Mouse (Mus musculus) lung, adult 2 months (tissue): ENCODE data around the gene Prelid3b. TPM values are rescaled to one million over a fixed set of nuclear protein-coding genes. Genes with fewer than 3 reads are reported as not detected.

ENCODE experiments used
- DNase-seq: peaks from one replicate; pipeline ENCODE4 v3.0.0; 2022
- H3K4me1 ChIP-seq: fragments of 200-500 bp; 2 replicates; pipeline ENCODE4 v1.6.1; 2011; ENCODE audit warnings: low read length; ENCODE audit not compliant: control insufficient read depth, insufficient read depth
- H3K4me3 ChIP-seq: fragments of 200-500 bp; replicated peaks from 2 replicates; pipeline ENCODE3; 2011; ENCODE audit warnings: low read depth, mild to moderate bottlenecking, control low read depth, low read length; ENCODE audit errors: extremely low read depth
- CTCF ChIP-seq: fragments of 200-500 bp; IDR thresholded peaks from 2 replicates; pipeline ENCODE4 v1.5.1; 2011; ENCODE audit warnings: mild to moderate bottlenecking, low read length, control low read depth; ENCODE audit not compliant: insufficient read depth
- POLR2A ChIP-seq: fragments of 200-500 bp; IDR thresholded peaks from 2 replicates; pipeline ENCODE4 v1.6.1; 2011; ENCODE audit warnings: low read depth, mild to moderate bottlenecking, control low read depth, low read length, borderline replicate concordance; ENCODE audit errors: extremely low read depth
- WGBS: fragments of 180-500 bp; shearing (Covaris S2); methylation state at CpG from one replicate; pipeline ENCODE4 v1.1.7; 2018; 5-methylcytosine and 5-hydroxymethylcytosine counted together
- polyA plus RNA-seq: library from polyadenylated mRNA; depleted of rRNA; stranded (reverse); fragments of >200 nt; gene quantifications from 2 replicates; pipeline ENCODE4 v1.2.3, GENCODE M21; 2012

Prelid3b gene
- polyA plus RNA-seq, 1 experiment, result 29.7 TPM

DNA sequence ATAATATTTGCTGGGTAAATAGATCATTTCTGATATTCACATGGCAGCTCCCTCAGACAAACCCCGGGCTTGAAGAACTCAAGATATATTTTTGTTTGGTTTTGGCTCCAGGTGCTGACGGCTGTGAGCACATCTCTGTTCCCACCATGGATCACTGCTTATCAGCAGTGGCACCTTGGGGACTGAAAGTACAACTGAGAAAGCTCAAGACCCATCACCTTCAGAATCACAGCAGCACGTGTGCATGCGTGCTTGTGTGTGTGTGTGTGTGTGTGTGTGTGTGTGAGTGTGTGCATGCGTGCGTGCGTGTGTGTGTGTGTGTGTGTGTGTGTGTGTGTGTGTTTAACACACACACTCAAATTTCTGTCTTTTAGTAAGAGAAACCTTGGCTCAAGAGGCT, 28.5 kb downstream of the Prelid3b start:
- TF ChIP-seq CTCF (no peak), POLR2A (no peak)
- H3K4me1 ChIP-seq, result peaks cover 2% of the 10 kb centered on the region; the same call in 1 of the 2 replicates
- no peak overlapping the region for H3K4me3 ChIP-seq
- DNase-seq, result no peak
- 79% methylated on average over 7 of the region's 7 CpGs for WGBS

DNA sequence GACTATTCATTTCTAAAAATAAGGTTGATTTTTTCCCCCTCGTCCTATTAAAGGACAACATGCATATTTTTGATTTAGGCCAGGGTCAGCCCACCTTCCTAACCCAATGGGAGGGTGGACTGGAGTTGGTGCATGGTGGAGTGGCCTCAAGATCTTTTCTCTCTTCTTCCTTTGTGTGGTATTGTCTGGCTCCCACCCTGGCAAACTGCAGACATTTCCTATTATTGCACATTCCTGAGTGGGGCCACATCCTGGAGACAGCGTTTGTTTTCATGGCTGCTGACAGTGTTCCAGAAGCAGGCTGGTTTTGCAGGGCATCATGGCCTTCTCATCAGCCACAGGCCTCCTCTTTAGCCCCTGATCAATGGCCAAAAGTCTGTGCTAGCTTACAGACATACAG, 29.8 kb downstream of the Prelid3b start:
- 26% methylated on average over 2 of the region's 2 CpGs for WGBS
- Histone ChIP-seq H3K4me3 (no peak overlapping the region), H3K4me1 (peaks cover 5% of the 10 kb centered on the region)
- no peak for TF ChIP-seq POLR2A
- TF ChIP-seq CTCF, result no peak
- DNase-seq, result no peak

DNA sequence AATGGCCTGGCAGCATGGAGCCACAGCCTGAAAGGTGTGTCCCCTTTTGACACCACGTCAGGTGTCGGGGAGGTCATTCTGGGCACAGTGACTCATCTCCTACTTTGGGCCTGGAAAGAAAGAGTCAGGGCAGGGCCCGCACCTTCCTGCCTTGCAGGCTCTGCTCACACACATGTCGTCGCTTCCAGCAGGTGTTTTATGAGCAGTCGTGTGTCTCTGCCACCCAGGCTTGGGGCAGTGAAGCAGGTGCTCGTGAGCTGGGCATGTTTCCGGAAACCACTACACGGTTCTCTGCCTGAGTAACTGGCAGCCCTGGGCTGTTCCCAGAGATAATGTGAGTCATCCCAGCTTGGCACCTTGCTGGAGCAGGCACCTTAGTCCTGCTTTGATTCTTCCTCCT, 30.4 kb downstream of the Prelid3b start:
- peaks cover 7% of the 10 kb centered on the region for H3K4me1 ChIP-seq
- no peak for DNase-seq
- WGBS, result 63% methylated on average over 9 of the region's 9 CpGs
- no peak overlapping the region for H3K4me3 ChIP-seq
- TF ChIP-seq CTCF (no peak), POLR2A (no peak)

DNA sequence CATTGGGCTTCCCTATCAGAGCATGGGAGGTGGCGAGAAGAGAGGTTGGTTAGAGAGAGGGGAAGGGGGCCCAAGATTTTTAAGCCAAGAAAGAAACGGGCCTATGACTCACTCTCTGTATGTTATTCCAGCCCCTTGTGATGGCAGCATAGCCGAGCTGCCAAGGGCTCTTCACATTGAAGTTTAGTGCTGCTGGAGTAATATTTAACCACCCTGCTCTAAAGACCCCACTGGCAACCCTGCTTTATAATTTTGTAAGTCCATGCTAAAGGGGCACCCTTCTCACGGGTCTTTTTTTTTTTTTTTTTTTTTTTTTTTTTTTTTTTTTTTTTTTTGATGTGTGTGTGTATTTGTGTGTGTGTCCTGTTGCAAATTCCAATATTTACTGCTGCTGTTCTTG, 31.0 kb downstream of the Prelid3b start:
- TF ChIP-seq CTCF (no peak), POLR2A (no peak)
- Histone ChIP-seq H3K4me3 (no peak overlapping the region), H3K4me1 (peaks cover 7% of the 10 kb centered on the region)
- WGBS, result 56% methylated on average over 4 of the region's 4 CpGs
- no peak for DNase-seq

DNA sequence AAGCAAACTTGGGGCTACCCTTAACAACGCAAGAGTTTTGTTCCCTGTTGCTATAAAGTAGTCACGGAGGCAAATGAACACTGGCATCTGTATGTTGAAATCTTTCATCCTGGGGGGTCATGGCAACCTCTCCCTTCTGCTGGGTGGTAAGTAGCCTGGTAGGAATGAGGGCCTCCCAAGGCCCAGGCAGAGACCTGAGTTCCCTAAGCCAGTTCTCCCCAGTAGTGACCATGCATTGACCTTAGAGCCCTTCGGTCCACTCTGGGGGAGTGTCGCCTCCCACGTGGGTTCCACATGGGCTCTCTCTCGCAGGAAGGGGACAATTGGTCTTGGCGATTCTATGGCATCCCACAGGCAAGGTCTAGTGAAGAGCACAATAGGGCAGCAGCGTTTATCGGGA, 32.9 kb downstream of the Prelid3b start:
- peaks cover 7% of the 10 kb centered on the region for H3K4me1 ChIP-seq
- no peak for DNase-seq
- TF ChIP-seq CTCF, result no peak
- no peak for TF ChIP-seq POLR2A
- H3K4me3 ChIP-seq, result no peak overlapping the region
- 88% methylated on average over 9 of the region's 9 CpGs for WGBS

DNA sequence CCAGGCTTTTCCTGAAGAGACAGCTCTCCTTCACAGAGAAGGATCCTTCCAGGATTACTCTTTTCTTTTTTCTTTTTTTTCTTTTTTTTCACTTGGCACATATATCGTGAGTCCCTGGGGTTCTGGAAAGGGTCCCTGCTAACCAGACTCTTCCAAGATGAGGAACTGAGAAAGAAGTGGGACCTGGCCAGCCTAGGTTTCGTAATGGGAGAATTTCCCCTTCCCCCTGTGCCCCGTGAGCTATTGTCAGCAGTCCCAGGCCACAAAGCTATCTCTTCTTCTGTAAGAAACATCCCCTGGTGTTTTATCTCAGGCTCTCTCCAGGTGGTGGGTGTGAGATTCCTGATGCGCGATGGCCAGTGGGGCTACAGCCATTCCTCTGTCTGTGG, 33.4 kb downstream of the Prelid3b start:
- TF ChIP-seq CTCF (no peak), POLR2A (no peak)
- WGBS, result 67% methylated on average over 5 of the region's 5 CpGs
- H3K4me1 ChIP-seq, result peaks cover 7% of the 10 kb centered on the region
- DNase-seq, result no peak
- no peak overlapping the region for H3K4me3 ChIP-seq

DNA sequence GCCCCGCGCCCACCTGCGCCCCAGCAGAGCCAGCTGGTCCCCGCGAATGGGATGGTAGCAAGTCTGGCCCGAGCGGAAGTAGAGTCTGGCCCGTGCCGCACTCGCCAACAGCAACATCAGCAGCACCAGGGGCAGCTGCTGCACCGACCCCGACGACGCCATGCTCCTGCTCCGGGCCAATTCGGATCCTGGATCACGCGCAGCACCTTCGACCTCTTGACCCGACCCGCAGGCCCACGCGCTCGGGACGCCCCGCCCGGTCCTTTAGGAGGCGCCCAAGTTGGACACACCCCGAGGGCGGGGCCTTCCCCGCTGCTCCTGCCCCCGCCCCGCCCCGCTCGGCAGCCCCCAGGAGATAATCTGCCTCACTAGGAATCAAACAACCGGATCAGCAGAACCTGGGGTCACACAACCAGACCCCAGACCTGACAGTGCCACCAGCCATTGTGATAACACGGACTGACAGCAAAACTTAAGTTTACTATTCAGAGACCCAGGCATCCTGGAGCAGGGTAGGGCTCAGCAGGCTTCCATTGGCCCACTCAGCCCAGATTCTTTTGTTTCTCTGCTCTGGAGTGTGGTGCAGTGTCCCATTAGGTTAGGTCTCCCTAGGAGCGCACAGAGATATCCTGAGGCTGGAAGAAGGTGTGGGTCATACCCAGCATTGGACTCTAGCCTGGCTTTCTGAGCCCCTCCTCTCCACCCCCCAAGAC, 34.0 kb downstream of the Prelid3b start, which contains the start of gene Ctsz:
Gene Ctsz, minus strand, starts transcription at position 303 of the 713 bp plus-strand sequence.
- DNase-seq, result peak; percentile 79
- Histone ChIP-seq H3K4me1 (peaks cover 7% of the 10 kb centered on the region), H3K4me3 (peak within 1 kb of the TSS; percentile 70)
- 2% methylated on average over 38 of the region's 38 CpGs for WGBS
- TF ChIP-seq POLR2A (peak; percentile 58; the same call in 1 of the 2 replicates), CTCF (no peak)

DNA sequence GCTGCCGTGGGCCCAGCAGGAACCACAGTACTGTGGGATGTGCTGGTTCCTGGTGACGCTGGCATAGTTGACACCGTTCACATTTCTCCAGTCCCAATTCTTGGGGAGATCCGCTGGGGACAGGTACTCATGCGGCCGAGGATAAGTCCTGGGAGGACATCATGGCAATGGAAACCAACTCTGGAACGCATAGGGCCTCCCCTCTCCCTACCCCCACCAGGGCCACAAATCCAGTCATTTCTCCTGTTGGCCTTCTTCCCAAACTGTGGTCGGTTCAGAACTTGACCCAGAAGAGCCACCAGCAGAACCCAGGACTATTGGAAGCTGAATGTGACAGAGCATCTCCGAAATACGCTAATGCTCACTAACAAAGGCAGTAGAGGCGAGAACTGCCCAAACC, 34.7 kb downstream of the Prelid3b start:
- DNase-seq, result peak; percentile 22
- WGBS, result 60% methylated on average over 11 of the region's 11 CpGs
- H3K4me1 ChIP-seq, result peaks cover 7% of the 10 kb centered on the region
- H3K4me3 ChIP-seq, result peak overlapping the region; percentile 70
- TF ChIP-seq POLR2A, result no peak

DNA sequence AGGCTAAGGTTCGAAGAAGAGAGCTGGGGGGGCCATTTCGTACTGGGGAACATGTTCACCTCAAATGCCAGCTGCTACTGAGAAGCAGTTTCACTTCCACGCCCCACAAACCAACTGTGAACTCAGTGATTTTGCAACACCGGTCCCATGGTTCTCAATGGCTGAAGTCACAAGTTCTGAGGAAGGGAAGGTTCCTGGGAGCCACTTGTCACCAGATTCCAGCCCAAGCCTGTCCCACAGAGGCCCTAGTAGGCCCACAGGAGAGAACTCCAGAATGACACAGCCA, 35.2 kb downstream of the Prelid3b start:
- 67% methylated on average over 4 of the region's 4 CpGs for WGBS
- peak overlapping the region; percentile 70 for H3K4me3 ChIP-seq
- DNase-seq, result peak; percentile 44
- H3K4me1 ChIP-seq, result peaks cover 7% of the 10 kb centered on the region
- TF ChIP-seq CTCF, result no peak
- no peak for TF ChIP-seq POLR2A

DNA sequence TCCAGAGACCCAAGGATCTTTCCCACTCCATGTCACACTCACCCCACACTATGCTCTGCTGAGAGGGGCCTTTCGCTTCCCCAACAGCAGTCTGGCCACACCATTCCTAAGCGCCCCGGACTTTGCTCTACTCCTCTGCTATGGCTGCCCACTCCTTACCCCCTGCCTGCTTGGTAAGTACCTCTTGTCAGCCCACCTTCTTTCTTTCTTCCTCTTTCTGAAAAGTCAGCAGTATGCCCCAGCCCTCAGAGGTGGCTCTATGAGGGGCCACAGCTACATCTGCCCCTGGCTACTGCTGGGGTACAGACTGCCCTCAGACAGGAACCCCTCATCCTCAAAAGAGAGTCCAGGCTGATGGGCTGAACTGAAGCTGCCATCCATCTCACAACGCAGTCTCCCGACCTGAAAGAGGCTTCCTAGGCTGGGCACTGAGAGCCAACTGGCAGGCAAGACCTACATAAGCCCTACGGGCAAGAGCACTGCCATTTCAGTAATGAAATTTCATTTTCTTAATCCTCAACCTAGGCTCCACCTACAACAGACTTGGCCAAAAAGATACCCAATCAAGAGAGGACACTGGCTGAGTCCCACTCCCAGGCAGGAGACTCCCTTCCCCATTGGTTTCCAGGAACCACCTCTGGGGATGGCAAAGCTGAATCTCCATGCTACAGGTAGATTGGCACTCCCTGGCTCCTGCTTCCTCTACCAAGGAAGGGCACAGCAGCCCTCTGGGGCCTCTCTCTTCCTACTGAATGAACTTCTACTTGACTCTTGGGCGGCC, 35.8 kb downstream of the Prelid3b start:
- WGBS, result 84% methylated on average over 7 of the region's 7 CpGs
- H3K4me3 ChIP-seq, result peak overlapping the region; percentile 31
- no peak for DNase-seq

More for the DNA sequence above, 35.8 kb downstream of the Prelid3b start:
- TF ChIP-seq CTCF, result no peak
- no peak for TF ChIP-seq POLR2A
- H3K4me1 ChIP-seq, result peaks cover 5% of the 10 kb centered on the region
